Mouse (Mus musculus): ENCODE results near the gene Serpinb2.

Serpinb2 gene

GRCm38 (mm10) chr1:107511252-107511651, at the start of gene Serpinb2:
Gene Serpinb2 (plus strand): TSS chr1:107511423.
- no peak for DNase-seq (ENCODE audit: low spot score)

GRCm38 (mm10) chr1:107479909-107480308, 31.3 kb upstream of the Serpinb2 start:
- no peak for DNase-seq (ENCODE audit: low spot score)

- DNase-seq (ENCODE audit: low spot score) = peak; percentile 61
These were observed 29.8 kb upstream of the Serpinb2 start for GRCm38 (mm10) chr1:107481452-107481851.

- peak; percentile 16 for DNase-seq (ENCODE audit: low spot score)
These were observed 21.6 kb upstream of the Serpinb2 start for GRCm38 (mm10) chr1:107489577-107489976.

GRCm38 (mm10) chr1:107496789-107497188, 14.4 kb upstream of the Serpinb2 start:
- DNase-seq (ENCODE audit: low spot score) = no peak

GRCm38 (mm10) chr1:107502025-107502424, 9.2 kb upstream of the Serpinb2 start:
- DNase-seq (ENCODE audit: low spot score) = no peak

GRCm38 (mm10) chr1:107503294-107503693, 7.9 kb upstream of the Serpinb2 start:
- no peak for DNase-seq (ENCODE audit: low spot score)

- DNase-seq (ENCODE audit: low spot score) = no peak
These were observed 5.2 kb upstream of the Serpinb2 start for GRCm38 (mm10) chr1:107505898-107506562.

GRCm38 (mm10) chr1:107512194-107513138, 1.2 kb downstream of the Serpinb2 start:
- no peak for DNase-seq (ENCODE audit: low spot score)

- DNase-seq (ENCODE audit: low spot score) = no peak
These were observed 2.3 kb downstream of the Serpinb2 start for GRCm38 (mm10) chr1:107513530-107513929.

GRCm38 (mm10) chr1:107515839-107516498, 4.7 kb downstream of the Serpinb2 start:
- DNase-seq (ENCODE audit: low spot score) = no peak

GRCm38 (mm10) chr1:107525592-107525991, 14.4 kb downstream of the Serpinb2 start:
- no peak for DNase-seq (ENCODE audit: low spot score)

GRCm38 (mm10) chr1:107528325-107529078, 17.3 kb downstream of the Serpinb2 start:
- DNase-seq (ENCODE audit: low spot score) = no peak

GRCm38 (mm10) chr1:107529365-107530052, 18.3 kb downstream of the Serpinb2 start:
- no peak for DNase-seq (ENCODE audit: low spot score)

GRCm38 (mm10) chr1:107533736-107534135, 22.5 kb downstream of the Serpinb2 start:
- DNase-seq (ENCODE audit: low spot score) = no peak

- DNase-seq (ENCODE audit: low spot score) = no peak
These were observed 26.2 kb downstream of the Serpinb2 start for GRCm38 (mm10) chr1:107537435-107537834.

- DNase-seq (ENCODE audit: low spot score) = no peak
These were observed 48.3 kb downstream of the Serpinb2 start for GRCm38 (mm10) chr1:107559494-107559893.

- no peak for DNase-seq (ENCODE audit: low spot score)
These were observed 50.9 kb downstream of the Serpinb2 start for GRCm38 (mm10) chr1:107562110-107562509.

GRCm38 (mm10) chr1:107565644-107566043, 54.4 kb downstream of the Serpinb2 start:
- DNase-seq (ENCODE audit: low spot score) = peak; percentile 12

GRCm38 (mm10) chr1:107576094-107576493, 64.9 kb downstream of the Serpinb2 start:
- DNase-seq (ENCODE audit: low spot score) = no peak

GRCm38 (mm10) chr1:107577514-107577913, 66.3 kb downstream of the Serpinb2 start:
- no peak for DNase-seq (ENCODE audit: low spot score)

Data from lung, postnatal 25 days (tissue).